Mouse (Mus musculus): Measurements from ENCODE around the gene Treml4.

Treml4 gene

DNA sequence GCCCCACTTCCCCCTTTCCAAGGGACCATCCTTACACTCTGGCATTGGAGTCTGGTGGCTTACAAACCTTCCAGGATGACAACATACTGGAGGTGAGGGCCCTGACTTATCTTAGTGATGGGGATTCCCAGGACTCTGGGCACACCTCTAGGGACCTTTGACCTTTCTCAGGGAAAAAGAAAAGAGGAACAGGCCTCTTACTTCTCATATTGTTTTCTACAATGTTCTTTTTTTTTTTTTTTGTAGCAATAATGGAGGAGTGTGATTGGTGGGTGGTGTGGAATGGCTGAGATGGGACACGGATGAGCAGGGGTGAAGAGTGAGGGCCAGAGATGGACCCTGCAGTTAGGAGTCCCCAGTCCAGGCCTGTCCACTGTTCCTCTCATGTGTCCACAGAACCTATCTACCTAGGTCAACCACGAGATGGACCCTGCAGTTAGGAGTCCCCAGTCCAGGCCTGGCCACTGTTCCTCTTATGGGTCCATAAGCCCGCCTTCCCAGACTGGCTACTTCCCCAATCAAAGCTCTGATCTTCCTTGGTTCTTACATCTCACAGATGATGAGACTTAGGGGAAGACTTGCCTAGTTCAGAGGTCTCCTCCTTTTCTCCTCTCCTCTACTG is at the start of gene Treml4:
TSS of gene Treml4 (plus strand) at position 555 of the 622 bp plus-strand sequence.
- no peak for DNase-seq

DNA sequence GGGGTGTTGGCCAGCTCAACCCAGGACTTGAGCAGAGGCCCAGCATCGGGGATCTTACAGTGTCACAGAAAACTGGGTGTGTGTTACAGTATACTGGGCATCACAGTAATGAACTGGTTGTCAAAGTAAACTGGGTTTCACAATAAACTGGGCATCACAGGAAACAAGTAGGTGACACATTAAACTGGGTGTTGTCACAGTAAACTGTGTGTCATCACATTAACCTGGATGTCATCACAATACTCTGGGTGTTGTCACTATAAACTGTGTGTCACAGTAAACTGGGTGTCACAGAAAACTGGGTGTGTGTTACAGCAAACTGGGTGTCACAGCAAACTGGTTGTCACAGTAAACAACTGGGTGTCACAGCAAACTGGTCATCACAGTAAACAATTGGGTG is 48.7 kb upstream of the Treml4 start:
- DNase-seq, result no peak

- DNase-seq, result no peak
Measured at GRCm38 (mm10) chr17:48230680-48231079, 33.4 kb upstream of the Treml4 start.

DNA sequence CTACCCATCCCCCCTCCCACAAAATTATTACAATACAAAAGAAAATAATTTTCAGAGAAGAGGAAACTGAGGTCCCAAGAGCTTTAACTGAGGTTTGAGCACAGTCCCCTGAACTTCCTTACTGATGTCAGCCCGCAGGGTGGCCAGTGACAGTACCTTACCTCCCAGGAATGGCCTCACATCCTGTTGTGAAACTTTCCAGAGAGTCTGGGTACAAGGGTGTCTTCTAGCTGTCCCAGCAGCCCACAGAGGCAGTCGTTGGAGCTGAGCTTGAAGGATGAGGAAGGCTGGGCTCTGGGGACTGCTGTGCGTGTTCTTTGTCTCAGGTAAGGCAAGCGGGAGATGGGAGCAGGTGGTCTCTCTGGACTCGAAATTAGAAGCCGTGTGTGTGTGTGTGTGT is 31.6 kb upstream of the Treml4 start, which contains the start of gene Trem1:
TSS of gene Trem1 (plus strand) at position 251 of the 400 bp plus-strand sequence.
- DNase-seq, result no peak

DNA sequence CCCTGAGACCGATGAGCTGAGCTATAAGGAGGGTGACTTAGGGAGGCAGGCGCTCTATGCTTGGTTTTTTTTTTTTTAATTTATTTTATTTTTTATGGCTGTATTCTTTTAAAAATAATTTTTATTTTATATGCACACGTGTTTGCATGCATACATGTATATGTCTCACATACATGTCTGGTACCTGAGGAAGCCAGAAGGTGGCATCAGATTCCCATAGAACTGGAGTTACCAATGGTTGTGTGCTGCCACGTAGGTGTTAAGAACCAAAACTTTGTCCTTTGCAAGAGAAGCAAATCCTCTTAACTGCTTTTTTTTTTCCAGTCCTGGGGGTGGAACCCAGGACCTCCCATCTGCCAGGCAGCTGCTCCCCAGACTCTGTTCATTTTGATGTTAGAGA is 30.3 kb upstream of the Treml4 start:
- no peak for DNase-seq

GRCm38 (mm10) chr17:48234550-48234949 is 29.5 kb upstream of the Treml4 start:
- no peak for DNase-seq

DNA sequence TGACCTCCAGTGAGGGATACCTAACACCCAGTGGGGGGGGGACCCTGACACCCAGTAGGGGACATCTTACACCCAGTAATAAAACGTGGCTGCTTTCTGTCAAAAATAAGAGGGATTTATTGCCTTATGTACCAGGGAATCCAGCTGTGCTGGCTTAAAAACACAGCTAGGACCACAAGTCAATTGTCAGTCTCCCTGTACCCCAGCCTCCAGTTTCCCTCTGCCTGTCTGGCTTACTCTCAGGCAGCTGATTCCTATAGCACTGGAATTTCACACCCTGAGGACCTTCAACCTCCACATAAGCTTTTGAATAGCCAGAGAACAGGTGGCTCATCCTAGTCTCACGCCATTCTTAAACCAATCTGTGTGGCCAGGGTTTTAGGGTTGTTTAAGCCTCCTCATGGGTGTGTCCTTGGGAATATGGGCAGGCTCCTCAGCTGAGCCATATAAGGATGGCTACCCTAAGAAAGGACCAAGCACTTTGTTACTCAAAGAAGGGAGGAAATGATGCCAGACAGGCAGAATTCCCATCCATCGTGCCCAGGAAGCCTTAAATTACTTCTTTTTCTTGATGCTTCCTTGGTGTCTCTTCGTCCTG is 28.2 kb upstream of the Treml4 start:
- no peak for DNase-seq

DNA sequence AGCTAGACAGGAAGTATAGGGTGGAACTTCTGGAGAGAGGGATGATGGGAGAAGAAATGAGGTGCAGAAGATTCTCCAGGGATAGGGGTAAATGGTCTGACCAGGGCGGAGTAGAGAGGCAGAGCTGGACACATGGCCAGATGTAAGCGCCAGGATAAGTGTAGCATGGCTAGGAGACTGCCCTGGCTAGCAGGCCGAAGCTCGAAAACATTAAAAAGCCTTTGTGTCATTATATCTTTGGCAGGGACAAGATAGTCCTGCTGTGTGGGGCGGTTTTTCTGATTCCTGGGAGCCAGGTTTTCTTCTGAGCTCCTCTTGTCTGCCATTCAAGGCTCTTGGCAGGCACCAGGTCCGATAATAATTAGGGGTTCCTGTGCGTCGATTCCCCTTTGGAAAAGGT is 26.5 kb upstream of the Treml4 start:
- no peak for DNase-seq

GRCm38 (mm10) chr17:48247221-48247928 is 16.7 kb upstream of the Treml4 start, which contains the start of gene Trem3:
TSS of gene Trem3 (plus strand) at chr17:48247777.
- DNase-seq, result no peak

- DNase-seq, result no peak
Measured at GRCm38 (mm10) chr17:48249039-48249438, 15.1 kb upstream of the Treml4 start.

- DNase-seq, result no peak
Measured at GRCm38 (mm10) chr17:48249501-48249900, 14.6 kb upstream of the Treml4 start.

DNA sequence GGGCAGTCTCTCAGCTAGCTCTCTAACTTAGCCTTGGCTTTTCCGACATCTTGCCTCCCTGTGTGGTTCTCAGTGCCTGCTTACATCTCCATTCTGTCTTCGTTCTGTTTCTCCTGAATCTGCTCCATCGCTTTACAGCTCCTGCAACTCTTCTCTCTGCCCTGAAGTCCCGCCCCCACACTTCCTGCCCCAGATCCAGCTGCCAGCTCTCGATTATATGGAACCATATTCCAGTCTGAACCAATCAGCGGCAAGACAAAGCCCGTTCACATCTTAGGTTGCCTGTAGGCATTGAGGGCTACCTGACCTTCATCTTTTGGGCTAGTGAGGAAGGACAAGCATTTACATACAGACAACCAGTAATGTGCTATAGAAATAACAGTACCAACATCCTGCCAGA is 13.5 kb upstream of the Treml4 start:
- DNase-seq, result no peak

GRCm38 (mm10) chr17:48256575-48256974 is 7.5 kb upstream of the Treml4 start:
- DNase-seq, result no peak

- DNase-seq, result no peak
Measured at GRCm38 (mm10) chr17:48261868-48262267, 2.2 kb upstream of the Treml4 start.

- no peak for DNase-seq
Measured at GRCm38 (mm10) chr17:48264662-48265061, 567 bp downstream of the Treml4 start.

GRCm38 (mm10) chr17:48266138-48266537 is 2.0 kb downstream of the Treml4 start:
- no peak for DNase-seq

DNA sequence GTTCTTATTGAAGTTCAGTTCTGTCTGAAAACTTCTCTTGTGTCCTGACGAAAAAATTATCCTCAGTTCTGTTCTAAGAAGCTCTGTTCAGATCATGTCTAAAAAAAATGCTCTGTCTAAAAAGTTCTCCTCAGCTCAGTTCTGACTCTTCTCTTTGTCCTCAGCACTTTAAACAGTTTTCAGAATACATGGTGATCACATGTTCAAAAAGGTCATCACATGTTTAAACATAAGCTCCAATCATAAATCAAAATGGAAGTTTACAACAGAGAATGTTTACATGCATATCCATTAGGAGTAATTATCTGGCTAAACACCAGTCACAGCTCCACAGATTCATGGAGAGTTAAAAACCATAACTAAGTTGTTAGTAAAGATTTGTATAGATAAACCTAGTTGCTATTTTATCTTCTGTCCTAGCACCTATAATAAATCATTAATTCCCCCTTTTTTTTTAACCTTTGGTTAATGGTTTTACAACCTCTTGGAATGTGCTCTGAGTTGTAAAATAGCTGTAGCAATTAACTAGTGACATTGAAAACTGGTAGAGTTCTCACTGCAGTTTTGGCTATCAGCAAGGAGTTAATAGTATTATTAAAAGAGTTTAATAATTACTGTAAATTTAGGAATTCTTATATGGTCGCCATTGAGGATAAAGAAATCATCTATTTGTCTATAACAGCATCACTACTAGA is 2.7 kb downstream of the Treml4 start:
- DNase-seq, result no peak

DNA sequence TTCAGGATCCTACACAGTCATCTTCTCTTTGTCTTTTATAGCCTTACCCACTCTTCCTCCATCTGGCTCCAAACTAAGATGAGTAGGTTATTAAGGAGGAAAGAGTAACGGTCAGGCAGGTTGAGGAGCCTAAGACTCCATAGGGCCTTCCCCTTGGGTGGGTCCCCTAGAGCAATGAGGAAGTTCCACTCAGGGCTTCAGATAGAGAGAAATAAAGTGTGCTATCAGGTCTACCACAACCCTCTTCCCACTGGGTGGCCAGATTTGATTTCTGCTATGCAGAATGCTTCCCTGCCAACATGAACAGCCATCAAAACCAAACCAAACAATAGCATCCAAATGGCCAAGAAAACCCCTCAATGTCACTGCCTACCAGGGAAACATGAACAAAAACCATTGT is 3.5 kb downstream of the Treml4 start:
- no peak for DNase-seq

GRCm38 (mm10) chr17:48268276-48268675 is 4.2 kb downstream of the Treml4 start:
- no peak for DNase-seq

- no peak for DNase-seq
Measured at GRCm38 (mm10) chr17:48269833-48270232, 5.7 kb downstream of the Treml4 start.

DNA sequence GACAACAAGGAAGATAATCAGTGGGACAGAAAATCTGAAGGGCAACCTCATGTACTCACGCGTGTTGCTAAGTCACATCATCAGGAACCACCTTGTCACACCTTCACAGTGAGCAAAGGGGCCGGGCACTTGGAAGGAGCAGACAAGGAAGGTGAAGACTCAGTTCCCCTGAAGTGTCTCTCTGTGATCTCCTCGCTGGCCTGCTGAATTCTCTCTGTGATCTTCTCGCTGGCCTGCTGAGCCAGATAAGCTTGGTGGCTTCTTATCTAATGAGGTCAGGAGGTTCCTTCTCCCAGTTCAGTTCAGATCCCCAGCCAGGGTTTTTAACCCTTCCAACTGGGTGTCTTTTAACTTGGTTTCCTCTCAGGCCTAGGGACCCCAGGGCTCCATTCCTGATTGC is 8.1 kb downstream of the Treml4 start:
- no peak for DNase-seq

DNA sequence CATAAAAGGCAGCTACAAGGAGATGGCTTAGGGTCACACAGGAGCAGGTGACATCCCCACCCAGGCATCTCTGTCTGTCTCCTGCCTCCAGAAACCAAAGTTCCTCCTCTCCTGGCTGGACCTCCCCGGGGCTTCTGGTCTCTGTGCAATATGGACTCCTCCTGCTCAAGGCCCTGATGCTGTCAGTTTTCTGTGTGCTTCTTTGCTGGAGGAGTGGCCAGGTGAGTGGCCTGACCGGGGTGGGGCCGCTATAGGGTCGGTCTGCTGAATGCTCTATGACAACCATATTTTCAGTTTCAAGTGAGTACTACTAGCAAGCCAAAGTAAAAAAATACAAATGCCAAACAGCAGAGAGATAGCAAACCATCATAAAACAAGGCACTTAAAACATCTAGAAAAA is 8.5 kb downstream of the Treml4 start:
- no peak for DNase-seq

DNA sequence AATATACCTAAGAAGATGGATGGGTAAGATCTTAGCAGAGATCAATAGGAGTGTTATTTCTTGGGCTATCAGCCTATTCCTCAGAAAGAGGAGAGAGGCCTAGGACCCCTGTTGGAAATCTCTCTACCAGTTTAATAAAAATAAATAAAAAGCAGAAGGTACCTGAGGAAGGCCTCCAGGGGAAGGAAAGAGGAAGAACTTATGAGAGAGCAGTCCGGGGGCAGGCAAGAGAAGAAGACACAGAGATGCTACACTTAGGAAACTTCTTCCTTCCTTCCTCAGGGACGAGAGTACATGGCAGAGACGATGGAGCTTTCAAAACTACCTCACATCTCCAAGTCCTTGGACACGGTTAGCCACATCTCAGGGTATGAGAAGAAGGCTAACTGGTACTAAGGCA is 10.0 kb downstream of the Treml4 start:
- DNase-seq, result no peak

DNA sequence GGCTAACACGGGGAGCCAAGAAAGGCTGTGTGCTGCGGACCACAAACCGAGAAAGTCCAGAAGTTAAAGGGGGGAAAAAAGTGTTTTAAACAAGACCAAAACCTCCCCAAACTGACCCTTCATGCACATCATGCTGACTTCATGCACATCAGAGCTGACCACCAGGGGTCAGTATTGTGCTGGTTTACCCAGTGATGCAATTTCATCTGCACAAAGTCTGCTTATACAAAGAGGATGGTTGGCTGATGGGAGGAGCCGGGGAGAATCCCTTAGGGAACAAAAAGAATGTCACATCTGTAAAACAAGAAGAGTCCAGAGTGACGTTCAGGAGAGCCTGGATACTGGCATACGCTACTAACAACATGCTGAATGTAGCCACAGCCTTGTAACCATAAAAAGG is 10.8 kb downstream of the Treml4 start:
- peak; percentile 76 for DNase-seq

Measured in lung, postnatal 10 days (tissue).